Mouse (Mus musculus) telencephalon, adult 2 months (tissue): ENCODE measurements at regions not wholly inside any gene's neighbourhood (a gene's known extent, or its start where the extent isn't known, plus 50 kb on each side); places are given as distances from the start of the nearest gene placed in this dataset.
A peak's percentile ranks its signal among the peaks of the same experiment; 100 is the strongest.

Source experiments
- DNase-seq: peaks from one replicate; pipeline ENCODE4 v3.0.0-alpha.2; 2011; ENCODE audit warnings: low read depth, low spot score

DNA sequence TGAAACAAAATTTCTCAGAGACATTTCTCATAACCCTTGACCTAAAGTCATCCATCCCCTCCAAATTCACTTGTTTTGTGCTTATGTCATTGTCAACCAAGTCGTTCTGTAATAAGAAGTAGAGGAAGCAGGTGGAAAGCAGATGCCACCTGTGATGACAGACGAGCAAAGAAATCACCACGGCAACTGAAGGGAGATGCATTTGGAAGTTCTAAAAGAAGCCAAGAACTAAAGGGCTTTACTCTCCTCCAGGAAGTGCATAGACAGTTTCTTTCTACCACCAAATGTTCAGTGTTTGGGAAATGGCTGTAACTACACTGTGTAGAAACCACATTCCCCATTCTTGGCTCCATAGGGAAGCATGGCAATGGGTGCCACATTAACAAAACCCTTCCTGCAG, 317.4 kb downstream of the Gm10184 start:
- peak; percentile 38 for DNase-seq

DNA sequence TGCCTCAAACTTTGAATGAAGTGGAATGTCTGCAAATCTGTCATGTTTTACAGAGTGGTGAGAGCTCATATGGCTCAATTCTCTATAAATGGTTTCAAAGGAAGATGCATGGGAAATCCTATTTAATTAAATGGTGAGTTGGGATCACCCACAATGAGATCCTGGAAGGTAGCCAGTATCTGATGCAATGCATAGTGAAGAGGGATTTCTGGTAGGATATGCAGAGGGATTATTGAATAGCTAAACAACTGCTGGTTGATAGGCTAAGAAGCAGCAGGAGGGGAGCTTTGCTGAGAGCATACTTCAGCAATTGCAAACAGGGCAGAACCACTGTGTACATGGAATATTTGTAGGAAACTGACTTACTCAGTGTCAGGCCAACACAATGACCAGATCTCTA, 350.7 kb downstream of the Gm10184 start:
- no peak for DNase-seq

GRCm38 (mm10) chr17:89554754-89555153, 354.3 kb upstream of the Fshr start:
- peak; percentile 15 for DNase-seq

GRCm38 (mm10) chr17:89553597-89553996, 353.1 kb upstream of the Fshr start:
- no peak for DNase-seq

DNA sequence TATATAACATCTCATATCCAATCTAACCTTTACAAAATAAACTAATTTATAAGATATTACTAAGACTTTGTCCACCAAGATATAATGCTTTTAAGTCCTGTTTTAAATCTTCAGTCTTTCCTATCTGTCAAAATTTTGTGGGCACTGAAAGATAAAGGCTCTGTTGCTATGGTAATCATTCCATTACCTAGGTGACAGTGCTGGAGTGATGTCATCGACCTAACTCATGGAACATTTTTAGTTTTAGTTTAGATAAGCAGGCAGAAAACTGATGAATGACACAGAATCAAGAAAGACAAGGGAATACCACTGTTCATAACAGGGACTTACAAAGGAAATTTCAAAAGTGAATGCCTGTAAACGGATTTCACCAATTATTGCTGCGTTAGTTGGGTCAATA, 350.3 kb upstream of the Fshr start:
- DNase-seq: peak; percentile 24

DNA sequence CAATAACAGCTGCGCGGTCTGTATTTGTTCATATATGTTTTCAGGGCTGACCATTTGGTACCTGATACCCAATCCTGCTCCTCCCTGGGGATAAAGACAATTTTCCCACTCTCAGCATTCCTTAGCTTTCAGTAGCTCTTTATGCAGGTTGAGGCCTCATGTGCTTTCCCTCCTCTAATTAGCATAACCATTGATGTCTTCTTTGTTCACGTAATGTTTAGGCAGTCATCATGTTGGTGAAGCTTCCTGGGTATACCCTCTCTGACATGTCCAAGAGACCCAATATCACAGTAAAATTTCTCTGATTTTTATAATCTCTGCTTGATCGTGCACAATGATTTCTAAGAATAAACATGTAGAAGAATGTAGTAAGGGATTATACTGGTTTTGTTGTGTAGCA, 321.4 kb upstream of the Fshr start:
- no peak for DNase-seq

GRCm38 (mm10) chr17:89519413-89519812, 318.9 kb upstream of the Fshr start:
- DNase-seq: no peak

DNA sequence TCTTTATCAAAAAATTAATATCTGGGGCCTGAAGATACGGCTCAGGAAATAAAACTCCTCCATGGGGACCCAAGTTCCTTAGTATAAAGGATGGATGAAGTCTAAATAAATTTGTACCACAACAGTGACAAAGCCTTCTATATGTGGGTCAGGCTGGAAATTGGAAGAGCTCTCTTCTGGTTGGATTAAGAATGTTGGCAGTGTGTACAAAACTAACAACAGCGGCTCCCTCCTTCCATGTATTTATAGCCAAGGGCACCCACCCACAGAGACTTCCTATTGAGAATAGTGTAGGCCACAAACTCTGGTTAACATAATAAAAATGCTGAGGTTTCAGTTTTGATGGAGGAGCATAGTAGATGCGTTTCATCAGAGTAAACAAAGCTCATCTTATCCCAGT, 304.8 kb upstream of the Fshr start:
- DNase-seq: peak; percentile 15

DNA sequence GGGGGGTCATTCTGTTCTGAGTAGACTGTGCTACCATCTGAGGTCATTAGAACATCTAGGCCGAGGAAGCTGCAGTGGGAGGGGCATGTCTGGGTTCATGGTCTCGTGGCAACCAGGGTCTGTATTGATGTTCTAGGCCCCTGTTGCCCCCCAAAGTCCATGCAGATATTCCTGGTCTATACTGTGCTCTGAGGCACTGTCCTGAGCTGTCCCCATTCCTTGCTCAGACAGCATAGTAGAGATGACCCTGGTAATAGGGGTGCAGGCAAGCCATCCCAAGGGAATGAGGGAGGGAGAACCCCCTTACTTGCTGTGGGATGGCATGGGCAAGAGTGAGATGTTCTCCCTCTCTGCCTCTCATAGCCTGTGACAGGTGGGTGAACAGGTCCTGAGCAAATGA, 293.1 kb upstream of the Fshr start:
- no peak for DNase-seq

DNA sequence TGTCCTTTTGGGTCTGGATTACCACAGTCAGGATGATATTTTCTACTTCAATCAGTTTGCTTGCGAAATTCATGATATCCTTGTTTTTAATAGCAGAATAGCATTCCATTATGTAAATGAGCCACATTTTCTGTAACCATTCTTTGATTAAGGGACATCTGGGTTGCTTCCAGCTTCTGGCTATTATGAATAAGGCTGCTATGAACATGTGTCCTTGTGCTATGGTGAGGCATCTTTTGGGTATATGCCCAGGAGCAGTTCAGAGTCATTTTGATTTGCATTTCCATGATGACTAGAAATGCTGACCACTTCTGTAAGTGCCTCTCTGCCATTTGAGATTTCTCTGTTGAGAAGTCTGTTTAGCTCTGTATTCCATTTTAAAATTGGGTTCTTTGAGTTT, 266.0 kb upstream of the Fshr start:
- no peak for DNase-seq

DNA sequence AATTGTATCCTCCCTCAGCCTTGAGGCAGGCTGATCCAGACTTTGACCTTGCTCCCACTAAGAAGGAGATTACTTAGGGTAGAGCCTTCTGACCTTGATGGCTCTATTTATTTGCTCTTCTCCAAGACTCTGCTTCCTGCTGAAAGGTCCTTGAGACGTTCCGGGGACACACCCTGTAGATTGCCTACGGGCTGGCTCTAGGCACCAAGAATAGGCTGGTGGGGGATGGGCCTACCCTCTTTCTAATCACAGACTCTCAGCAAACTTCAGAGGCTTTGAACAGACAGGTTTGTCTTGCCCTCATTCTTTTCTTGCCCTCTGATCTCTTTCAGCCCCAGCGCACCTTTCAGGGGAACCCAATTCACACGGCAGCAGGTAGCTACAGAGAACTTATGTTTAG, 265.4 kb upstream of the Fshr start:
- DNase-seq: no peak

DNA sequence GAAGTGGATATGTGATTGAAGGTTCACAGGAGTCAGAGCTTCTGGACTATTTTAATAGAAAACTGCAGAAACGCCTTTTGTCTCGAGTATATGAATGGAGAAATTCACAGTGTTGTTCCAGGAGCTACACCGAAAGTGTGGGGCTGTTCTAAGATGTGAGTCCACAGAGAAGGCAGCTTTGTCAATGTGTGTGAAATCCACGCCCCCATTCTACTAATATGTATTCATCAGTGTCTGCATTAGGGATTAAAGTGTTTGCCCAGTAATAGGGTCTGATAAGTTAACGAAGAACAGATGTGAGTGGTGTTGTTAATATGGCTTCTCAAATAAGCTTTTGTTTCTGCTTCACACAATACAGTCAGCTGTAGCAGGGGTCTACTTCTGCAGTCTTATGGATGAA, 260.0 kb upstream of the Fshr start:
- no peak for DNase-seq

DNA sequence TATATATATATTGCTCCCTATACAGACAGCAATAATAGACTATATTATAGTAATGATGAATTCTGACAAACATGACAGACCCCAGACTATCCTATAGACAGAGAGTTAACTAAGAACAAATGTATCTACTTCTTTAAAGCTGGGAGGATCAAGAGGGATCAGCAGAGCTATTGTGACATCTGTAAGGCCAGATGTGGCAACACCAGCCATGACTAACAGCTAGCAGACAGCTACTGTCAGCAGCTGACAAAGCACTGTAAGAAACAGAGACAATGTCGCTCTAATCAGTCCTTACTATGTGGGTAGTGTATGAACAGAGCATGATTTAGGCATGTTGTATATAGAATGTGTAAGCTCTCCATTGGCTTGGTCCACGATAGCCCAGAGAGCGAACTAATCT, 253.8 kb upstream of the Fshr start:
- no peak for DNase-seq

DNA sequence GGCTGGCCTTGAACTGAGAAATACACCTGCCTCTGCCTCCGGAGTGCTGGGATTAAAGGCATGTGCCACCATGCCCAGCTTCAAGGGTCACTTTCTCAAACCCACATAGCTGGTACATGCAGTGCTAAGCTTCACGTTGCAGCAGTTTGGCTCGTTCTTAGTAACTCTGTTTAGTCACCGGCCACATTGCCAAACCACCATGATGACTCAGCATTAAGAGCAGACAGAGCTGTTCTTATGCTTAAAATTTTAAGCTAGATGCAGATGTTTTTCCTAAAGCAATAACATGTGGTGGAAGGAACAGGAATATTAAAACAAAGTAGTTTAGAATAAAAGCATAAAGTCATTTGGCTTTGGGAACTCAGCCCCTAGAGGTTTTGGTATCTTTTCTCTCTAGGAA, 250.2 kb upstream of the Fshr start:
- DNase-seq: no peak

DNA sequence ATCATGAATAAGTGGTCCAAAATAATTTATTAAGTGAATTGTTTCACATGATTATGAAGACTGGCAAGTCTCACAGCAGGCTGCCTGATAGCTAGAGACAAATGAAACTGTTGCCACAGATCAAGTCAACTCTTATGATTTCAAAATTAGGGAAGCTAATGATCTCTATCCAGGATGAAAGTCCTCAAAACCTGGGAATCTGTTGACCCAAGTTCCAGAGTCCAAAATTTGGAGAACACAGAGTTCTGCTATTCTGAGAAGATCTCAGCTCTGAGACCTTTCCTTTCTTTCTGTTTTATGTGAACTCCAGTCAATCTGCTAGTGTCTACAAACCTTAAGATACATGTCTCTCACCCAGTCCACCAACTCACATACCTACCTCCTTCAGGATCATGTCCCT, 248.9 kb upstream of the Fshr start:
- DNase-seq: no peak

- DNase-seq: no peak
Observed at GRCm38 (mm10) chr17:89434288-89434687, 233.8 kb upstream of the Fshr start.

DNA sequence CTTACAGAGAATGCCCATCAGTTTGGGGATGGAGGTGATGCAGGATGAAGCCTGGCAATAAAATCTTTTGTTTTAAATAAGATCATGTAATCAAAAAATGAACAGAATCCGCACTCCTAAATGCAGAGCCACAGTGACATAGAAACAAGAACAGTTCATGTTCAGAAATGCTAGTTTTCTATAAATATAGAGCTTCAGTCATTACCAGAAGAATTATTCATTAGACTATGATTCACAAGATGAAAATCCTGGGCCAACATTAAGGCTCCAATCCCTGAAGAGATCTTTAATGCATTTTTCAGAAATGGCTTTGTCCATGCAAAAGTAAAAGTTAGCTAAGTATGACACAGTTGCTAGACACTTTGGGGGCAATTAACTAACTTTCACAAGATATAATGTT, 209.6 kb upstream of the Fshr start:
- peak; percentile 31 for DNase-seq

DNA sequence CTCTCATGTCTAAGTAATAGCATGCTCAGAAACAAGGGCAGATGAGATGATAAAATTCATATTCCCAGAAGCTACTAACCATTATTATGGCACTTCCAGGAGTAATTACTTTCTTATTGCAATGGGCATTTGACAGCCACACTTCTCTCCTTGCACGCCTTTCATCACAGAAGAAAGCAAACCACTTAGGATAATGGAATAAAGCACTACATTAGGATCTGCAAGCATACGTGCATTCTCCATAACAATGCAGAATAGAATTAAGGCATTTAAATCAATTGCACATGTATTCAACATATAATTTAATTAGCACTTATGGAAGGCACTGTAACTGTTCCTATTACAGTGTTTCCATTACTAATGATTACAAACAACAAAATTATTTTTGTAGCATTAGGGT, 205.1 kb upstream of the Fshr start:
- DNase-seq: no peak

- DNase-seq: peak; percentile 63
Observed at GRCm38 (mm10) chr17:89357241-89357640, 156.8 kb upstream of the Fshr start.

- DNase-seq: no peak
Observed at GRCm38 (mm10) chr17:89340497-89341205, 140.2 kb upstream of the Fshr start.

DNA sequence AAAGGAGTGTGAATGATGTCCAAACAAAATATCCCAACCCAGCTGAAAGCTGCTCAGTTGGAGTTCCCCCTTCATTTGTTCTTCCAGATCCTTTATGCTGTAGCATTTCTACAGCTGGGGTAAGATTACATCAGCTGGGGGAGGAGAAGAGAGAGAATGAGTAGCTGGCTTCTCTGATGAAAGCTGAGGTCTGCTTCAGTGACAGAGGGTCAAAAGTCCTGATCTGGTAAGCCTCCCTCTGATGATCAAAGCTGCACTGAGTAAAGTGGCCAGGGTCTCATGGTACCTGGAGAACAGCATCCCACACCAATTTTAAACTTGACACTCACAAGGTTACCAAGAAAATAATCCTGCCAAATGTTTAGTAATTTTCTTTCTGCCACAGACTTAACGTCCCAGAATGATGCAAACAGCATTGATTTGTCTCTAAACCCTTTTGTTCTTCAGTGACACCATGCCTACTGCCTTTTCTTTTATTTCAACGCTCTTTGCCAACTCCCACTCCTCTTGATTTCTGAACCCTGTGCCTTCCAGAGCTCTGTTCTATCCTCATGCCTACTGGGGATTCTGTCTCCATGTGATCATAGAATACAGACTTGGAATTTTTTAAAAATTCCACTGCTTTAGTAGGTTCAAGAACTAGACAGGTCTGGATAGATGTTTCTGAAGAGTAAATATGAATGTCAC, 119.3 kb upstream of the Fshr start:
- DNase-seq: no peak

- DNase-seq: peak; percentile 55
Observed at GRCm38 (mm10) chr17:89318356-89318755, 117.9 kb upstream of the Fshr start.

DNA sequence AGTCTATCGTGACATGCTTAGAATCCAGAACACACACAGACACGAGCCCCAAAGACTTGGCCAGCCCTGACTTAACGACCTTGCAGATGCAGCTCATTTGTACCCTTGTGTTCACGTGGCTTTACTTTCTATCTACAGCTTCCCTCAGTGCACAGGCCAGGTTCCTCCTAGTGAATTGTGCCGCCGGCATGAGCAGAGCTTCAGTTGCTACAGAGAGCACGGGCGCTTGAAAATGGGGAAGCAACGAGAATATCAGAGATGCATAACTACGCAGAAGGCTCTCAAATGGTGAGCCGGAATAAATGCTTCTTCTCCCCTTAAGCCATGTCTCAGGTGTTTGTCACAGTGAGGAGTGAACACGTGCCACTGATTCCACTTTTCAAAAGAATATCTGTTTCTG, 110.7 kb upstream of the Fshr start:
- no peak for DNase-seq

- DNase-seq: peak; percentile 42
Observed at GRCm38 (mm10) chr17:89301325-89301724, 100.8 kb upstream of the Fshr start.
